Mouse (Mus musculus): Measurements from ENCODE around the gene Lsm6.

Gene Lsm6

DNA sequence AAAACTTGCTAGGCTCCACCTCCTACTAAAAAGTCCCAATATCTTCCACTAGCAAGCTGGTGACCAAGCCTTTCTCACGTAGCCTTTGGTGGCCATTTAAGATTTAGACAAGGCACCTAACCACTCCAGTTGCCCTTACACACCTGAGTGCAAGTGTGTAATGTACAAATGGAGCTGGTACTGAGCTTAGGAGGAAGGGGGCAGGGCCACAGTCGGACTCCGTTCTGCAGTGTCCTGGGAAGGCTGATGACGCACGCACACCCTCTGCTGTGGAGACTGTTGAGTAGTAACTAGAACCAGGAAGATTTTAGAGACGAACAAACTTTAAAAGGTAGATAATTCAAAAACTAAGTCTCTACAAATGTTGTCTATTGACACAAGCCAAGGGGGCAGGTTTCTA, 19.7 kb downstream of the Lsm6 start:
- no peak for DNase-seq

DNA sequence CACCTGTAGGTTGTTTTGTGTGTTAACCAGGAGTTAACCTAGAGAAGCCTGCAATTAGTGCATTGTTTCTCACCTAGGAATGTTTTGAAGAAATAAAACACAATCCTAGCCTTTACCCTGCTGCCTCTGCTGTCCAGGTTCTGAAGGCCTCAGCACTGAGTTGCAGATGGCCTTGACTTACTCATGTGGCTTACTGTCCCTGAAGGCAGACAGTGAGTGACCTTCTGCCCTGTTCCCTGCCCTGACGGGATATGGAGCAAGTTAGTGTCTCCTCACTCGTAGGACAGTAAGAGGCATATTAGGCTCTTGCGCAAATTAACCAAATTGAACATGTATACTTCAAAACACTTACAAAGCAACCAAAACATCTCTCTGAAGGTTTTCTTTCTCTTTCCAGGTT, 22.3 kb downstream of the Lsm6 start:
- DNase-seq, result no peak

DNA sequence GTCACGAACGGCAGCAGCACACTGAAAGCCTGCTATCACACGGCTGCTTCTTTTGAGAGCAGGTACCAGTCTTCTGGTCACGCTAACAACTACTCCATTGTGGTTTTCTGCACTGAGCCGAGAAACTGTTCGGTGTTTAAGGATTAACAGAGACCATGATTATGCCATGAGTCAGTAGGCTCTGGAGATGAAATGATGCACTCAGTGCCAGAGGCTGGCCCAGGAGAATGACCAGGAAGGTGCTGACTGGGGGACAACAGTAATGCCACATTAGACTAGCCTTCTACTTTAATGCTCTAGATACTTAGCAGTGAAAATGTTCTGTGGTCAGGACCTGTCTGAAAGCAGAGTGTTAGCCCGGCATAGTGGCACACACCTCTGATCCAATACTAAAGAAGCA, 23.0 kb downstream of the Lsm6 start:
- DNase-seq, result no peak

DNA sequence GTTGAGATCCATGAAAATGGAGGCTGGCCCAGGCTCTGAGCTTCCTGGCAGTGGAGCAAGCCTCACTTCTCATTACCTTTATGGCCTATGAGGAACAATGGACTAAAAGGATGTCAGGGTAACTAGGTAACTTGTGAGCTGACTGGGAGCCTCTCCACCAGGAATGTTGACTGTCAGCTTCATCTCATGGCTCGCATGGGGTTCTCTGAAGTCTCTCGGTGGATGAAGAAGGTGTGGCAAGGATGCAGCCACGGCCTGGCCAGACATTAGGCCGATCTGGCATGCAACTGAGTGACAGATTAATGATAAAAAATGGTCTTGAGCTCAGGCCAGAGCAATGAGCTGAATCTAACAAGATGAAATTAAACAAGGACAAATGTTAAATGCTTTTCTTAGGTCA, 27.7 kb downstream of the Lsm6 start:
- no peak for DNase-seq

DNA sequence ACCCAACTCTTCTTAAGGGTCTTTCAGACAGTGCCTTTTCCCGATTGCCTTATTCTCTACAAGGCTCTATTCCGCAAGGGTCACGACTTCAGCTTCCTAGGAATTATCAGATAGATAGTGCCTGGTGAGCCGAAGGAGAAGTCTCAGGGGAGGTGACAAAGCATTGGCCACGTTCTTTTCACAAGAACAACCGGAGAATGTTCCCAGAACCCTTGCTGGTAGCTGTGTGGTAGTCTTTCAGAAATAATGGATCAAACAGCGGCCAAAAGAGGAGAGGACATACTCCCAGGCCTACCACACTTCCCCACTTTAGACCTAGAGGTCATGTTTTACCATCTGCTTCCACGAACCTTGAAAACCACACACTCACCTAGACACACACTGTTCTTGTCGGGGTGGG, 44.1 kb downstream of the Lsm6 start:
- no peak for DNase-seq

DNA sequence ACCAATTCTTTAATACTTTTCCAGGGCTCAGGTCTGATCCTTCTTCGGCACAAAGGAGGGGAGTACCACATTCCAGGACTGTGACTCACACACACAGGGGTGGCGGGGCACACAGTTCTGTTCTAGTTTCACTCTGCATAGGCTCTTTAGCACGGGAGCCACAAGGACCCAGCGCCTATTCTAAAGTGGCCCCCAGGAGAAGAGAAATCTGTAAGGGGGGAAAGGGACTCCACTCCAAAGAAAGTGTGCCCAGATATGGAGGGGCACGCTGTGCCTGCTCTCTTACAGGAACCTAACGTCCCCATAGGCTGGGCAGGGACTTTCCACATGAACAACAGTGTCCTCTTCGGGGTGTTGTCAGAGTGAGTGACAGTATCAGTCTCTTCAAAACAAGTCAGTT, 49.7 kb downstream of the Lsm6 start:
- no peak for DNase-seq

DNA sequence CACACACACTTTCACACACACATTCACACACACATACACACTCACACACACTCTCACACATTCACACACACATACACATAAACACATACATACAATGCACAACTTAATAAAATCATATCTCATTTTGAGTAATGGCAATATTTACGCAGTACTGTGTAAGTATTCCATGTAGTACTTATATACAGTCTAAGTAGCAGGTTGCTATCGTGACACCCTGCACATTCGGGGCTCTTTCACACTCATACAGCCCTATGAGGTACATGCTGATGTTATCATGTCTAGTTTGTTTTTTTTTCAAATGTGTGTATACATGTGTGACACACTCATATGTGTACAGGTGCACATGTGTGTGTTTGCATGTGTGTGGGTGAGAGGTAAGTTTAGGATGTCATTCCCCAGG, 50.4 kb downstream of the Lsm6 start:
- no peak for DNase-seq

DNA sequence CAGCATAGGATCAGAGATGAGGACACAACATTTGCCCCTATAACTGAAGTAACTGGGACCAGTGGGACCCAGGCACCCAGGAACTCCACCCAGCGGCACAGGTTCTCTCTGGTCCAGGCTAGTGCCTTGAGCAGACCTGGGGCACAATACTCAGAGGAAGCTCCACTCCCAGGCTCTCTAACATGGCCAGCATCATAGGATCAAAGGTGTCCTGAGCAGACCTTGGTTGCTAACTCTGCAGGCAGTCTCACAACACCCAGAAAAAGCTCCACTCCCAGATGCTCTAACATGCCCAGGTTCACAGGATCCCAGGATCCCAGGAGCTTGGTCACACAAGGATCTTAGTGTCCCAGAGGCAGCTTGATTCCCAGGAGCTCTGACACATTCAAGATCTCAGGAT, 55.4 kb downstream of the Lsm6 start:
- no peak for DNase-seq

DNA sequence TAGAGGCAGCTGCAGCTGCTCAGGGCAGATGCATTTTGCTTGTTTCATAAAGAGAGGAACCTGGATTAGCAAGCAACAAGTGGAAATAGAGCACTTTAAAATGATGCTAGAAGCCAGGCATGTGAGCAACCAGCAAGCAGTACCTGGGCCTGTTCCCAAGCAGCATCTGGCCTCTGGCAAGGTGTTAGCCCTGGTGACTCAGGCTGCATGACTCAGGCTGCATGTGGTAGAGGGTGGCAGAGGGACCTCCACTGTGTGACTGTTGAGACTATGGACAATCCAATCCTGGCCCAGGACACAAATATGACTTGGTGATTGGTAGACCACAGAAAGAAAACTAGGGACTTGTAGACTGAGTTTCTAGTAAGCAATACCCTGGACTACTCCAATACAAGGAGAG, 56.0 kb downstream of the Lsm6 start:
- DNase-seq, result no peak

DNA sequence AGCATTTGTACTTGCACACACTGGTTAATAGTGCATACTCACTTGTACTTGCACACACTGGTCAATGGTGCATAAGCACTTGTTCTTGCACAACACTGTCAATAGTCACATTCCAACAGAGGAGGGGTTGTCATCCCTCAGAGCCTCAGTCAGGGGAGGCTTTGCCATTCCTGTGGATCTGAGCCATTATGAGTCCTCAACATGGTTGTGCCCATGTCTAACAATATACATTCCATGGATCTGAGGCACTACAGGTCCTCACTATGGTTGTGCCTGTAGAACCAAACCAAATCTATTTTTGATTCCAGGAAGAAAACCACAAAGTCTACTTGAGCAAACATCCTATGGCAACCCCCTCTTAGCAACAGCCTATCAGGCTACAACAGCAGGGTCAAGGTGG, 61.8 kb downstream of the Lsm6 start:
- no peak for DNase-seq

DNA sequence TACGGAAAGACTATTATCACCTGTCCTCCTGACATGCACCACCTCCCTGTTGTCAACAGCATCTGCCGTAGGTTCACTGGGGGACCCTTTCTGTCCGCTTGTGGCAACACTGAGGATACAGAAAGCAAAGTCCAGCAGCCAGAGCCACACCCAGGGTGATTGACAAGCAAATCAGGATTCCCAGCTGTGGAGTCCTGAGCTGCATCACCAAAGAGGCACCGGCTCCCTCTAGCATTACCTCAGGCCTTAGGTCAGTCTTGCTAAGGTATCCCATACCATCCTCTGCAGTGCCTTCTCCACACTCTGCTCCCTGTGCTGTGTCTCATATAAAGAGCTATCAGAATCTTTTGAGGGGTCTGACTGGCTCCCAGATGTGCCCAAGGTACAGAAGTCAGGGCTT, 66.0 kb downstream of the Lsm6 start:
- DNase-seq, result no peak
